Mouse (Mus musculus) embryonic facial prominence, embryonic 11.5 days (tissue): ENCODE measurements at regions not wholly inside any gene's neighbourhood (a gene's known extent, or its start where the extent isn't known, plus 50 kb on each side); places are given as distances from the start of the nearest gene placed in this dataset.
A peak's percentile ranks its signal among the peaks of the same experiment; 100 is the strongest.

ENCODE experiments used
- ATAC-seq: fragments of 200-750 bp; cut with Nextera tagmentation; replicated peaks from 2 replicates; pipeline ENCODE4 v1.8.0; 2017; ENCODE audit warnings: low read depth; ENCODE audit not compliant: insufficient number of reproducible peaks, low FRiP score, low TSS enrichment
- DNase-seq: peaks from one replicate; pipeline ENCODE4 v3.0.0-alpha.2; 2015; ENCODE audit warnings: low spot score
- H3K27ac ChIP-seq: fragments of 300-500 bp; sonication (generic); replicated peaks from 2 replicates; pipeline ENCODE4 v1.5.1; 2014; ENCODE audit warnings: mild to moderate bottlenecking, low read depth, low read length, control low read depth
- H3K27me3 ChIP-seq: fragments of 300-500 bp; sonication (generic); 2 replicates; pipeline ENCODE4 v1.6.1; 2014; ENCODE audit warnings: mild to moderate bottlenecking, low read length, moderate library complexity, mixed read lengths; ENCODE audit not compliant: control insufficient read depth, insufficient read depth
- H3K36me3 ChIP-seq: fragments of 300-500 bp; sonication (generic); replicated peaks from 2 replicates; pipeline ENCODE4 v1.6.1; 2014; ENCODE audit warnings: low read depth, mild to moderate bottlenecking, low read length, moderate library complexity, mixed read lengths; ENCODE audit not compliant: control insufficient read depth, insufficient read depth
- H3K4me1 ChIP-seq: fragments of 300-500 bp; sonication (generic); 2 replicates; pipeline ENCODE4 v1.6.1; 2014; ENCODE audit warnings: low read length, mixed read lengths; ENCODE audit not compliant: control insufficient read depth, insufficient read depth
- H3K4me2 ChIP-seq: fragments of 300-500 bp; sonication (generic); 2 replicates; pipeline ENCODE4 v1.6.1; 2014; ENCODE audit warnings: low read depth, mild to moderate bottlenecking, control low read depth, low read length, moderate library complexity
- H3K4me3 ChIP-seq: fragments of 300-500 bp; sonication (generic); 2 replicates; pipeline ENCODE4 v1.5.1; 2014; ENCODE audit warnings: low read depth, low read length, control low read depth
- H3K9ac ChIP-seq: fragments of 300-500 bp; sonication (generic); replicated peaks from 2 replicates; pipeline ENCODE4 v1.6.1; 2014; ENCODE audit warnings: mild to moderate bottlenecking, control low read depth, low read length
- H3K9me3 ChIP-seq: fragments of 300-500 bp; sonication (generic); replicated peaks from 2 replicates; pipeline ENCODE4 v1.6.1; 2016; ENCODE audit warnings: mild to moderate bottlenecking, low read length, inconsistent platforms, mixed read lengths; ENCODE audit not compliant: control insufficient read depth
- WGBS: fragments of 180-500 bp; shearing (Covaris S2); extraction: QIAGEN DNeasy Blood & Tissue Kit; methylation state at CpG from one replicate; pipeline ENCODE4 v1.1.7; 2014; 5-methylcytosine and 5-hydroxymethylcytosine counted together

- 83% methylated on average over 8 of the region's 8 CpGs for WGBS
- H3K36me3 ChIP-seq: no peaks in the 10 kb centered on the region
- H3K4me1 ChIP-seq: no peaks in the 10 kb centered on the region
- no peak overlapping the region for H3K27ac ChIP-seq
- no peak overlapping the region for H3K4me3 ChIP-seq
- no peak for ATAC-seq
- no peak overlapping the region for H3K9ac ChIP-seq
- no peaks in the 10 kb centered on the region for H3K27me3 ChIP-seq
- no peaks in the 10 kb centered on the region for H3K9me3 ChIP-seq
- DNase-seq: no peak
- H3K4me2 ChIP-seq: no peak overlapping the region
Observed at GRCm38 (mm10) chr14:25161684-25162321, 297.2 kb upstream of the Zmiz1 start.

- Histone ChIP-seq H3K4me1 (no peaks in the 10 kb centered on the region), H3K27me3 (no peaks in the 10 kb centered on the region), H3K4me2 (no peak overlapping the region), H3K36me3 (no peaks in the 10 kb centered on the region), H3K4me3 (no peak overlapping the region), H3K27ac (no peak overlapping the region), H3K9ac (no peak overlapping the region), H3K9me3 (no peaks in the 10 kb centered on the region)
- WGBS: 29% methylated on average over 1 of the region's 1 CpGs
- ATAC-seq: no peak
- DNase-seq: no peak
Observed at GRCm38 (mm10) chr14:25166217-25166616, 292.8 kb upstream of the Zmiz1 start.

- Histone ChIP-seq H3K4me2 (no peak overlapping the region), H3K36me3 (no peaks in the 10 kb centered on the region), H3K27ac (no peak overlapping the region), H3K4me1 (no peaks in the 10 kb centered on the region), H3K27me3 (no peaks in the 10 kb centered on the region), H3K4me3 (no peak overlapping the region), H3K9ac (no peak overlapping the region), H3K9me3 (no peaks in the 10 kb centered on the region)
- no peak for DNase-seq
- no peak for ATAC-seq
- WGBS: 72% methylated on average over 4 of the region's 4 CpGs
Observed at GRCm38 (mm10) chr14:25167604-25168003, 291.4 kb upstream of the Zmiz1 start.

- Histone ChIP-seq H3K36me3 (no peaks in the 10 kb centered on the region), H3K9me3 (no peaks in the 10 kb centered on the region), H3K27ac (no peak overlapping the region), H3K4me3 (no peak overlapping the region), H3K4me1 (no peaks in the 10 kb centered on the region), H3K9ac (no peak overlapping the region), H3K4me2 (no peak overlapping the region), H3K27me3 (no peaks in the 10 kb centered on the region)
- no peak for ATAC-seq
- WGBS: 65% methylated on average over 5 of the region's 5 CpGs
- DNase-seq: no peak
Observed at GRCm38 (mm10) chr14:25168310-25168709, 290.7 kb upstream of the Zmiz1 start.

GRCm38 (mm10) chr14:25173281-25173680, 285.7 kb upstream of the Zmiz1 start:
- no peaks in the 10 kb centered on the region for H3K9me3 ChIP-seq
- no peaks in the 10 kb centered on the region for H3K4me1 ChIP-seq
- H3K4me3 ChIP-seq: no peak overlapping the region
- ATAC-seq (no peak), DNase-seq (no peak)
- WGBS: 66% methylated on average over 6 of the region's 6 CpGs
- no peaks in the 10 kb centered on the region for H3K36me3 ChIP-seq
- no peak overlapping the region for H3K27ac ChIP-seq
- no peaks in the 10 kb centered on the region for H3K27me3 ChIP-seq
- H3K9ac ChIP-seq: no peak overlapping the region
- no peak overlapping the region for H3K4me2 ChIP-seq

GRCm38 (mm10) chr14:25173873-25174272, 285.1 kb upstream of the Zmiz1 start:
- Histone ChIP-seq H3K9me3 (no peaks in the 10 kb centered on the region), H3K9ac (no peak overlapping the region), H3K27me3 (no peaks in the 10 kb centered on the region), H3K36me3 (no peaks in the 10 kb centered on the region), H3K27ac (no peak overlapping the region), H3K4me1 (no peaks in the 10 kb centered on the region), H3K4me3 (no peak overlapping the region), H3K4me2 (no peak overlapping the region)
- DNase-seq: peak; percentile 12
- 61% methylated on average over 6 of the region's 6 CpGs for WGBS
- no peak for ATAC-seq

- Histone ChIP-seq H3K4me1 (no peaks in the 10 kb centered on the region), H3K27ac (no peak overlapping the region), H3K9ac (no peak overlapping the region), H3K9me3 (no peaks in the 10 kb centered on the region), H3K27me3 (no peaks in the 10 kb centered on the region), H3K36me3 (no peaks in the 10 kb centered on the region), H3K4me2 (no peak overlapping the region), H3K4me3 (no peak overlapping the region)
- WGBS: 31% methylated on average over 2 of the region's 2 CpGs
- DNase-seq (peak; percentile 71), ATAC-seq (peak; percentile 63)
Observed at GRCm38 (mm10) chr14:25174402-25174801, 284.6 kb upstream of the Zmiz1 start.

GRCm38 (mm10) chr14:25176206-25176605, 282.8 kb upstream of the Zmiz1 start:
- WGBS: 64% methylated on average over 6 of the region's 6 CpGs
- H3K27ac ChIP-seq: no peak overlapping the region

More at GRCm38 (mm10) chr14:25176206-25176605, 282.8 kb upstream of the Zmiz1 start:
- H3K36me3 ChIP-seq: no peaks in the 10 kb centered on the region
- H3K9me3 ChIP-seq: no peaks in the 10 kb centered on the region
- H3K9ac ChIP-seq: no peak overlapping the region
- H3K4me1 ChIP-seq: no peaks in the 10 kb centered on the region
- H3K4me3 ChIP-seq: no peak overlapping the region
- no peak for DNase-seq
- no peaks in the 10 kb centered on the region for H3K27me3 ChIP-seq
- no peak overlapping the region for H3K4me2 ChIP-seq
- no peak for ATAC-seq
